Mouse (Mus musculus): ENCODE measurements around the gene Olfr211. TPM values are rescaled to one million over a fixed set of nuclear protein-coding genes. Genes with fewer than 3 reads are reported as not detected.
"Not testable (repeated sequence)": the region's sequence is repeated elsewhere in the genome, so short reads cannot be mapped to it uniquely, and the experiment has no call there.

Gene Olfr211
- not detected for total RNA-seq (2021)
- long read RNA-seq, experiment 1, result 0 reads
- long read RNA-seq, experiment 2, result 0 reads

GRCm38 (mm10) chr6:116488791-116489190, at the start of gene Olfr211:
TSS of gene Olfr211 (plus strand) at chr6:116489091.
- no peak for DNase-seq (ENCODE audit: low spot score in 2 of 2)
- intact Hi-C loops (cut with DNase I), result no loop called here

GRCm38 (mm10) chr6:116439531-116439930, 49.4 kb upstream of the Olfr211 start:
- intact Hi-C loops (cut with DNase I), result no loop called here
- DNase-seq (ENCODE audit: low spot score in 2 of 2), result no peak

- intact Hi-C loops (cut with DNase I), result no loop called here
Observed at GRCm38 (mm10) chr6:116440447-116440846, 48.4 kb upstream of the Olfr211 start.

GRCm38 (mm10) chr6:116440849-116441248, 48.0 kb upstream of the Olfr211 start:
- intact Hi-C loops (cut with DNase I), result no loop called here
- no peak for DNase-seq (ENCODE audit: low spot score in 2 of 2)

More at GRCm38 (mm10) chr6:116440447-116440846, 48.4 kb upstream of the Olfr211 start:
- no peak for DNase-seq (ENCODE audit: low spot score in 2 of 2)

- DNase-seq (ENCODE audit: low spot score in 2 of 2), result peak in 1 of 2 experiments; percentile 15
- intact Hi-C loops (cut with DNase I), result no loop called here
Observed at GRCm38 (mm10) chr6:116455781-116456180, 33.1 kb upstream of the Olfr211 start.

- intact Hi-C loops (cut with DNase I), result no loop called here
- no peak for DNase-seq (ENCODE audit: low spot score in 2 of 2)
Observed at GRCm38 (mm10) chr6:116456482-116456881, 32.4 kb upstream of the Olfr211 start.

- no peak for DNase-seq (ENCODE audit: low spot score in 2 of 2)
- intact Hi-C loops (cut with DNase I), result no loop called here
Observed at GRCm38 (mm10) chr6:116458728-116459127, 30.2 kb upstream of the Olfr211 start.

- DNase-seq (ENCODE audit: low spot score in 2 of 2), result no peak
- intact Hi-C loops (cut with DNase I), result no loop called here
Observed at GRCm38 (mm10) chr6:116459232-116459631, 29.7 kb upstream of the Olfr211 start.

GRCm38 (mm10) chr6:116460544-116461283, 28.2 kb upstream of the Olfr211 start, which contains the start of gene Alox5:
TSS of gene Alox5 (minus strand) at chr6:116461178.
- DNase-seq (ENCODE audit: low spot score in 2 of 2), result no peak
- intact Hi-C loops (cut with DNase I), result no loop called here

- intact Hi-C loops (cut with DNase I), result no loop called here
- DNase-seq (ENCODE audit: low spot score in 2 of 2), result peak in 1 of 2 experiments; percentile 26
Observed at GRCm38 (mm10) chr6:116468081-116468480, 20.8 kb upstream of the Olfr211 start.

GRCm38 (mm10) chr6:116485081-116485480, 3.8 kb upstream of the Olfr211 start:
- DNase-seq (ENCODE audit: low spot score in 2 of 2), result no peak
- intact Hi-C loops (cut with DNase I), result no loop called here

- intact Hi-C loops (cut with DNase I), result no loop called here
- no peak for DNase-seq (ENCODE audit: low spot score in 2 of 2)
Observed at GRCm38 (mm10) chr6:116486833-116487232, 2.1 kb upstream of the Olfr211 start.

GRCm38 (mm10) chr6:116493742-116494141, 4.9 kb downstream of the Olfr211 start:
- DNase-seq (ENCODE audit: low spot score in 2 of 2), result no peak
- intact Hi-C loops (cut with DNase I), result no loop called here

- no peak for DNase-seq (ENCODE audit: low spot score in 2 of 2)
- intact Hi-C loops (cut with DNase I), result no loop called here
Observed at GRCm38 (mm10) chr6:116495960-116496359, 7.1 kb downstream of the Olfr211 start.

GRCm38 (mm10) chr6:116506302-116507003, 17.6 kb downstream of the Olfr211 start, which contains the start of gene Olfr212:
TSS of gene Olfr212 (plus strand) at chr6:116506516.
- DNase-seq (ENCODE audit: low spot score in 2 of 2), result not testable (repeated sequence)

GRCm38 (mm10) chr6:116514832-116515231, 25.9 kb downstream of the Olfr211 start:
- intact Hi-C loops (cut with DNase I), result no loop called here
- no peak for DNase-seq (ENCODE audit: low spot score in 2 of 2)

More at GRCm38 (mm10) chr6:116506302-116507003, 17.6 kb downstream of the Olfr211 start, which contains the start of gene Olfr212:
- intact Hi-C loops (cut with DNase I), result not testable (repeated sequence)

- intact Hi-C loops (cut with DNase I), result no loop called here
- no peak for DNase-seq (ENCODE audit: low spot score in 2 of 2)
Observed at GRCm38 (mm10) chr6:116538156-116538555, 49.3 kb downstream of the Olfr211 start, which contains the start of gene Olfr213. TSS of gene Olfr213 (plus strand) at chr6:116538456.

- intact Hi-C loops (cut with DNase I), result no loop called here
Observed at GRCm38 (mm10) chr6:116542500-116542899, 53.6 kb downstream of the Olfr211 start.

More at GRCm38 (mm10) chr6:116542500-116542899, 53.6 kb downstream of the Olfr211 start:
- no peak for DNase-seq (ENCODE audit: low spot score in 2 of 2)

Data from left cerebral cortex, postnatal 14 days (tissue).